Mouse (Mus musculus): ENCODE results near the gene Tmem248. TPM values are rescaled to one million over a fixed set of nuclear protein-coding genes. Genes with fewer than 3 reads are reported as not detected.

The Tmem248 gene
- polyA plus RNA-seq, 1 experiment from 2014 or later, result 45.5 TPM

- Histone ChIP-seq H3K4me2 (ENCODE audit: low read length) (no peak overlapping the region), H3K4me1 (replicated peaks; ENCODE audit: control insufficient read depth, insufficient read depth, low read length) (peaks cover 9% of the 10 kb centered on the region), H3K36me3 (ENCODE audit: control insufficient read depth, insufficient read depth, low read length) (no peaks in the 10 kb centered on the region), H3K4me3 (ENCODE audit: low read depth, low read length) (no peak overlapping the region), H3K9me3 (ENCODE audit: control insufficient read depth, low read length) (no peaks in the 10 kb centered on the region), H3K9ac (ENCODE audit: low read length) (no peak overlapping the region), H3K27me3 (replicated peaks; ENCODE audit: control insufficient read depth, insufficient read depth, low read length) (no peaks in the 10 kb centered on the region), H3K27ac (ENCODE audit: low read depth) (no peak overlapping the region; the same call in 1 of the 2 replicates)
- no peak; the same call in 1 of the 2 replicates for ATAC-seq (replicated peaks; ENCODE audit: low FRiP score, low TSS enrichment, low read depth)
- DNase-seq (ENCODE audit: low spot score), result peak; percentile 55
- WGBS, result 63% methylated on average over 6 of the region's 6 CpGs
Observed at GRCm38 (mm10) chr5:130181740-130182540, 34.9 kb upstream of the Tmem248 start.

- Histone ChIP-seq H3K9me3 (ENCODE audit: control insufficient read depth, low read length) (no peaks in the 10 kb centered on the region), H3K4me3 (ENCODE audit: low read depth, low read length) (no peak overlapping the region), H3K4me2 (ENCODE audit: low read length) (no peak overlapping the region), H3K9ac (ENCODE audit: low read length) (no peak overlapping the region), H3K27ac (ENCODE audit: low read depth) (no peak overlapping the region), H3K27me3 (replicated peaks; ENCODE audit: control insufficient read depth, insufficient read depth, low read length) (no peaks in the 10 kb centered on the region), H3K4me1 (replicated peaks; ENCODE audit: control insufficient read depth, insufficient read depth, low read length) (peaks cover 9% of the 10 kb centered on the region), H3K36me3 (ENCODE audit: control insufficient read depth, insufficient read depth, low read length) (no peaks in the 10 kb centered on the region)
- DNase-seq (ENCODE audit: low spot score) (no peak), ATAC-seq (replicated peaks; ENCODE audit: low FRiP score, low TSS enrichment, low read depth) (no peak)
- WGBS, result 40% methylated on average over 3 of the region's 3 CpGs
Observed at GRCm38 (mm10) chr5:130182541-130182821, 34.4 kb upstream of the Tmem248 start.

- Histone ChIP-seq H3K27me3 (replicated peaks; ENCODE audit: control insufficient read depth, insufficient read depth, low read length) (no peaks in the 10 kb centered on the region), H3K27ac (ENCODE audit: low read depth) (no peak overlapping the region), H3K4me2 (ENCODE audit: low read length) (no peak overlapping the region), H3K4me1 (replicated peaks; ENCODE audit: control insufficient read depth, insufficient read depth, low read length) (peaks cover 9% of the 10 kb centered on the region), H3K36me3 (ENCODE audit: control insufficient read depth, insufficient read depth, low read length) (peaks cover 7% of the 10 kb centered on the region), H3K4me3 (ENCODE audit: low read depth, low read length) (no peak overlapping the region), H3K9ac (ENCODE audit: low read length) (no peak overlapping the region), H3K9me3 (ENCODE audit: control insufficient read depth, low read length) (no peaks in the 10 kb centered on the region)
- 86% methylated on average over 9 of the region's 9 CpGs for WGBS
- ATAC-seq (replicated peaks; ENCODE audit: low FRiP score, low TSS enrichment, low read depth), result no peak
- DNase-seq (ENCODE audit: low spot score), result no peak
Observed at GRCm38 (mm10) chr5:130184193-130184856, 32.6 kb upstream of the Tmem248 start.

- no peak overlapping the region for H3K4me2 ChIP-seq (ENCODE audit: low read length)
- H3K4me3 ChIP-seq (ENCODE audit: low read depth, low read length), result no peak overlapping the region
- no peak overlapping the region for H3K27ac ChIP-seq (ENCODE audit: low read depth)
- ATAC-seq (replicated peaks; ENCODE audit: low FRiP score, low TSS enrichment, low read depth), result no peak
- H3K9me3 ChIP-seq (ENCODE audit: control insufficient read depth, low read length), result no peaks in the 10 kb centered on the region
- peaks cover 16% of the 10 kb centered on the region for H3K36me3 ChIP-seq (ENCODE audit: control insufficient read depth, insufficient read depth, low read length)
- peaks cover 9% of the 10 kb centered on the region for H3K4me1 ChIP-seq (replicated peaks; ENCODE audit: control insufficient read depth, insufficient read depth, low read length)
- WGBS, result 79% methylated on average over 6 of the region's 6 CpGs
- H3K9ac ChIP-seq (ENCODE audit: low read length), result no peak overlapping the region
- DNase-seq (ENCODE audit: low spot score), result no peak
- no peaks in the 10 kb centered on the region for H3K27me3 ChIP-seq (replicated peaks; ENCODE audit: control insufficient read depth, insufficient read depth, low read length)
Observed at GRCm38 (mm10) chr5:130185312-130185711, 31.6 kb upstream of the Tmem248 start.

GRCm38 (mm10) chr5:130187383-130187782 lies 29.5 kb upstream of the Tmem248 start:
- ATAC-seq (replicated peaks; ENCODE audit: low FRiP score, low TSS enrichment, low read depth), result no peak
- WGBS, result 68% methylated on average over 7 of the region's 7 CpGs
- no peak overlapping the region for H3K4me3 ChIP-seq (ENCODE audit: low read depth, low read length)

GRCm38 (mm10) chr5:130190909-130191308 lies 26.0 kb upstream of the Tmem248 start:
- Histone ChIP-seq H3K27ac (ENCODE audit: low read depth) (no peak overlapping the region), H3K9me3 (ENCODE audit: control insufficient read depth, low read length) (no peaks in the 10 kb centered on the region), H3K9ac (ENCODE audit: low read length) (no peak overlapping the region), H3K36me3 (ENCODE audit: control insufficient read depth, insufficient read depth, low read length) (peaks cover 52% of the 10 kb centered on the region), H3K4me3 (ENCODE audit: low read depth, low read length) (no peak overlapping the region), H3K4me2 (ENCODE audit: low read length) (no peak overlapping the region), H3K4me1 (replicated peaks; ENCODE audit: control insufficient read depth, insufficient read depth, low read length) (no peaks in the 10 kb centered on the region), H3K27me3 (replicated peaks; ENCODE audit: control insufficient read depth, insufficient read depth, low read length) (no peaks in the 10 kb centered on the region)
- DNase-seq (ENCODE audit: low spot score) (no peak), ATAC-seq (replicated peaks; ENCODE audit: low FRiP score, low TSS enrichment, low read depth) (no peak)
- 95% methylated on average over 6 of the region's 6 CpGs for WGBS

More at GRCm38 (mm10) chr5:130187383-130187782, 29.5 kb upstream of the Tmem248 start:
- Histone ChIP-seq H3K9ac (ENCODE audit: low read length) (no peak overlapping the region), H3K4me2 (ENCODE audit: low read length) (no peak overlapping the region), H3K27me3 (replicated peaks; ENCODE audit: control insufficient read depth, insufficient read depth, low read length) (no peaks in the 10 kb centered on the region), H3K27ac (ENCODE audit: low read depth) (no peak overlapping the region), H3K36me3 (ENCODE audit: control insufficient read depth, insufficient read depth, low read length) (peaks cover 35% of the 10 kb centered on the region), H3K4me1 (replicated peaks; ENCODE audit: control insufficient read depth, insufficient read depth, low read length) (peaks cover under 1% of the 10 kb centered on the region; the same call in 1 of the 2 replicates), H3K9me3 (ENCODE audit: control insufficient read depth, low read length) (no peaks in the 10 kb centered on the region)
- peak; percentile 54 for DNase-seq (ENCODE audit: low spot score)

GRCm38 (mm10) chr5:130191865-130192264 lies 25.0 kb upstream of the Tmem248 start:
- Histone ChIP-seq H3K4me1 (replicated peaks; ENCODE audit: control insufficient read depth, insufficient read depth, low read length) (no peaks in the 10 kb centered on the region), H3K27me3 (replicated peaks; ENCODE audit: control insufficient read depth, insufficient read depth, low read length) (no peaks in the 10 kb centered on the region), H3K27ac (ENCODE audit: low read depth) (no peak overlapping the region), H3K9ac (ENCODE audit: low read length) (no peak overlapping the region), H3K4me3 (ENCODE audit: low read depth, low read length) (no peak overlapping the region), H3K4me2 (ENCODE audit: low read length) (no peak overlapping the region), H3K36me3 (ENCODE audit: control insufficient read depth, insufficient read depth, low read length) (peaks cover 52% of the 10 kb centered on the region), H3K9me3 (ENCODE audit: control insufficient read depth, low read length) (no peaks in the 10 kb centered on the region)
- DNase-seq (ENCODE audit: low spot score), result no peak
- 64% methylated on average over 6 of the region's 6 CpGs for WGBS
- ATAC-seq (replicated peaks; ENCODE audit: low FRiP score, low TSS enrichment, low read depth), result no peak

- no peak for DNase-seq (ENCODE audit: low spot score)
- Histone ChIP-seq H3K9ac (ENCODE audit: low read length) (no peak overlapping the region), H3K36me3 (ENCODE audit: control insufficient read depth, insufficient read depth, low read length) (peaks cover 53% of the 10 kb centered on the region), H3K4me3 (ENCODE audit: low read depth, low read length) (no peak overlapping the region), H3K4me2 (ENCODE audit: low read length) (no peak overlapping the region), H3K4me1 (replicated peaks; ENCODE audit: control insufficient read depth, insufficient read depth, low read length) (no peaks in the 10 kb centered on the region), H3K27me3 (replicated peaks; ENCODE audit: control insufficient read depth, insufficient read depth, low read length) (no peaks in the 10 kb centered on the region), H3K27ac (ENCODE audit: low read depth) (no peak overlapping the region), H3K9me3 (ENCODE audit: control insufficient read depth, low read length) (no peaks in the 10 kb centered on the region)
- no peak for ATAC-seq (replicated peaks; ENCODE audit: low FRiP score, low TSS enrichment, low read depth)
- WGBS, result 71% methylated on average over 2 of the region's 2 CpGs
Observed at GRCm38 (mm10) chr5:130192356-130192944, 24.4 kb upstream of the Tmem248 start.

All from intestine, embryonic 14.5 days (tissue).